Mouse (Mus musculus) stomach, embryonic 14.5 days (tissue): ENCODE measurements around the gene Rere. TPM values are rescaled to one million over a fixed set of nuclear protein-coding genes. Genes with fewer than 3 reads are reported as not detected.
A peak's percentile ranks its signal among the peaks of the same experiment; 100 is the strongest.
"Not testable (repeated sequence)": the region's sequence is repeated elsewhere in the genome, so short reads cannot be mapped to it uniquely, and the experiment has no call there.

Experiments
- ATAC-seq: fragments of 200-750 bp; cut with Nextera tagmentation; 2 replicates; pipeline ENCODE4 v1.8.0; 2017; ENCODE audit warnings: low read depth, moderate TSS enrichment; ENCODE audit not compliant: insufficient number of reproducible peaks, insufficient read depth, low FRiP score
- H3K27ac ChIP-seq: fragments of 300-500 bp; sonication (generic); 2 replicates; pipeline ENCODE4 v1.5.1; 2014; ENCODE audit warnings: mild to moderate bottlenecking, low read length, moderate library complexity, mixed read lengths
- H3K27me3 ChIP-seq: fragments of 300-500 bp; sonication (generic); 2 replicates; pipeline ENCODE4 v1.6.1; 2014; ENCODE audit warnings: low read length, control low read depth, mixed read lengths; ENCODE audit not compliant: control insufficient read depth, insufficient read depth
- H3K36me3 ChIP-seq: fragments of 300-500 bp; sonication (generic); 2 replicates; pipeline ENCODE4 v1.6.1; 2014; ENCODE audit warnings: mild to moderate bottlenecking, control low read depth, low read length, moderate library complexity, mixed read lengths; ENCODE audit not compliant: control insufficient read depth, insufficient read depth
- H3K4me1 ChIP-seq: fragments of 300-500 bp; sonication (generic); 2 replicates; pipeline ENCODE4 v1.6.1; 2014; ENCODE audit warnings: low read length, control low read depth, mixed read lengths; ENCODE audit not compliant: control insufficient read depth, insufficient read depth
- H3K4me2 ChIP-seq: fragments of 300-500 bp; sonication (generic); replicated peaks from 2 replicates; pipeline ENCODE4 v1.6.1; 2014; ENCODE audit warnings: low read depth, low read length, control low read depth
- H3K4me3 ChIP-seq: fragments of 300-500 bp; sonication (generic); 2 replicates; pipeline ENCODE4 v1.5.1; 2014; ENCODE audit warnings: low read depth, low read length, control low read depth
- H3K9ac ChIP-seq: fragments of 300-500 bp; sonication (generic); replicated peaks from 2 replicates; pipeline ENCODE4 v1.6.1; 2014; ENCODE audit warnings: low read depth, mild to moderate bottlenecking, control low read depth, low read length, moderate library complexity, mixed read lengths
- H3K9me3 ChIP-seq: fragments of 300-500 bp; sonication (generic); 2 replicates; pipeline ENCODE4 v1.6.1; 2016; ENCODE audit warnings: low read depth, low read length, control low read depth; ENCODE audit not compliant: control insufficient read depth
- WGBS: fragments of 180-500 bp; shearing (Covaris S2); extraction: QIAGEN DNeasy Blood & Tissue Kit; methylation state at CpG from one replicate; pipeline ENCODE4 v1.1.7; 2014; 5-methylcytosine and 5-hydroxymethylcytosine counted together
- polyA plus RNA-seq: library from polyadenylated mRNA; unstranded; fragments of >200 nt; fragmentation: Nextera tagmentation; extraction: Ambion mirVana; gene quantifications from 2 replicates; pipeline ENCODE4 v1.2.1, GENCODE M21; 2014

Gene Rere
- polyA plus RNA-seq, 1 experiment from 2014 or later, result 41.1 TPM

- WGBS, result 94% methylated on average over 11 of the region's 11 CpGs
- no peak overlapping the region for H3K9ac ChIP-seq
- H3K36me3 ChIP-seq, result peaks cover 18% of the 10 kb centered on the region
- no peaks in the 10 kb centered on the region for H3K4me1 ChIP-seq
- H3K4me2 ChIP-seq, result no peak overlapping the region
- no peak overlapping the region for H3K27ac ChIP-seq
- ATAC-seq, result no peak
- H3K27me3 ChIP-seq, result no peaks in the 10 kb centered on the region
- H3K4me3 ChIP-seq, result no peak overlapping the region
- no peaks in the 10 kb centered on the region for H3K9me3 ChIP-seq
Measured at GRCm38 (mm10) chr4:150504304-150505021, 223.0 kb downstream of the Rere start.

- no peaks in the 10 kb centered on the region for H3K27me3 ChIP-seq
- no peak overlapping the region for H3K4me3 ChIP-seq
- no peaks in the 10 kb centered on the region for H3K9me3 ChIP-seq
- ATAC-seq, result no peak
- no peak overlapping the region for H3K4me2 ChIP-seq
- H3K27ac ChIP-seq, result no peak overlapping the region
- no peak overlapping the region for H3K9ac ChIP-seq
- no peaks in the 10 kb centered on the region for H3K4me1 ChIP-seq
- H3K36me3 ChIP-seq, result peaks cover 39% of the 10 kb centered on the region
- 71% methylated on average over 3 of the region's 3 CpGs for WGBS
Measured at GRCm38 (mm10) chr4:150509026-150509712, 227.7 kb downstream of the Rere start.

- Histone ChIP-seq H3K27ac (no peak overlapping the region), H3K4me3 (no peak overlapping the region), H3K9me3 (no peaks in the 10 kb centered on the region), H3K4me1 (no peaks in the 10 kb centered on the region), H3K36me3 (peaks cover 39% of the 10 kb centered on the region), H3K4me2 (no peak overlapping the region), H3K27me3 (no peaks in the 10 kb centered on the region), H3K9ac (no peak overlapping the region)
- no peak for ATAC-seq
- WGBS, result 91% methylated on average over 2 of the region's 2 CpGs
Measured at GRCm38 (mm10) chr4:150510036-150510435, 228.6 kb downstream of the Rere start.

GRCm38 (mm10) chr4:150513387-150513786 is 231.9 kb downstream of the Rere start:
- WGBS, result 95% methylated on average over 4 of the region's 6 CpGs
- H3K4me3 ChIP-seq, H3K9me3 ChIP-seq, H3K9ac ChIP-seq, H3K27me3 ChIP-seq, H3K4me2 ChIP-seq, H3K27ac ChIP-seq, H3K4me1 ChIP-seq, ATAC-seq: not testable (repeated sequence)
- peaks cover 39% of the 10 kb centered on the region for H3K36me3 ChIP-seq

GRCm38 (mm10) chr4:150516201-150516600 is 234.8 kb downstream of the Rere start:
- Histone ChIP-seq H3K4me1 (0 out of 2 replicates have a peak, but pooled peaks cover 4% of the 10 kb centered on the region), H3K4me3 (no peak overlapping the region), H3K27ac (no peak overlapping the region), H3K27me3 (no peaks in the 10 kb centered on the region), H3K36me3 (peaks cover 12% of the 10 kb centered on the region; the same call in 1 of the 2 replicates), H3K9ac (no peak overlapping the region), H3K4me2 (no peak overlapping the region), H3K9me3 (no peaks in the 10 kb centered on the region)
- no peak for ATAC-seq
- 48% methylated on average over 2 of the region's 2 CpGs for WGBS

GRCm38 (mm10) chr4:150517381-150517780 is 235.9 kb downstream of the Rere start:
- ATAC-seq, result no peak; the same call in 1 of the 2 replicates
- WGBS, result 24% methylated on average over 4 of the region's 4 CpGs

GRCm38 (mm10) chr4:150518826-150519225 is 237.4 kb downstream of the Rere start:
- Histone ChIP-seq H3K27ac (no peak overlapping the region), H3K9ac (no peak overlapping the region), H3K9me3 (no peaks in the 10 kb centered on the region), H3K4me3 (no peak overlapping the region), H3K4me2 (no peak overlapping the region), H3K36me3 (peaks cover 3% of the 10 kb centered on the region; the same call in 1 of the 2 replicates), H3K4me1 (0 out of 2 replicates have a peak, but pooled peaks cover 4% of the 10 kb centered on the region), H3K27me3 (no peaks in the 10 kb centered on the region)
- WGBS, result 76% methylated on average over 5 of the region's 5 CpGs
- ATAC-seq, result peak; percentile 79; the same call in 1 of the 2 replicates

More at GRCm38 (mm10) chr4:150517381-150517780, 235.9 kb downstream of the Rere start:
- H3K4me2 ChIP-seq, result no peak overlapping the region
- H3K9ac ChIP-seq, result no peak overlapping the region
- H3K36me3 ChIP-seq, result peaks cover 8% of the 10 kb centered on the region; the same call in 1 of the 2 replicates
- no peak overlapping the region for H3K4me3 ChIP-seq
- no peak overlapping the region for H3K27ac ChIP-seq
- H3K4me1 ChIP-seq, result 0 out of 2 replicates have a peak, but pooled peaks cover 4% of the 10 kb centered on the region
- no peaks in the 10 kb centered on the region for H3K27me3 ChIP-seq
- H3K9me3 ChIP-seq, result no peaks in the 10 kb centered on the region

GRCm38 (mm10) chr4:150520069-150520468 is 238.6 kb downstream of the Rere start:
- Histone ChIP-seq H3K4me2 (no peak overlapping the region), H3K9me3 (no peaks in the 10 kb centered on the region), H3K27me3 (no peaks in the 10 kb centered on the region), H3K4me1 (0 out of 2 replicates have a peak, but pooled peaks cover 4% of the 10 kb centered on the region), H3K27ac (no peak overlapping the region), H3K9ac (no peak overlapping the region), H3K4me3 (no peak overlapping the region), H3K36me3 (peaks cover 3% of the 10 kb centered on the region; the same call in 1 of the 2 replicates)
- ATAC-seq, result no peak
- WGBS, result 76% methylated on average over 1 of the region's 1 CpGs
